Mouse (Mus musculus) hindbrain, embryonic 16.5 days (tissue): Measurements from ENCODE around the gene Il1r1. TPM values are rescaled to one million over a fixed set of nuclear protein-coding genes. Genes with fewer than 3 reads are reported as not detected.

Experiments
- ATAC-seq: fragments of 200-750 bp; cut with Nextera tagmentation; 2 replicates; pipeline ENCODE4 v1.8.0; 2017; ENCODE audit warnings: moderate TSS enrichment, moderate library complexity
- H3K27ac ChIP-seq: fragments of 300-500 bp; sonication (generic); 2 replicates; pipeline ENCODE4 v1.5.1; 2014; ENCODE audit warnings: low read depth, mild to moderate bottlenecking, control low read depth, low read length, moderate library complexity
- H3K27me3 ChIP-seq: fragments of 300-500 bp; sonication (generic); replicated peaks from 2 replicates; pipeline ENCODE4 v1.6.1; 2014; ENCODE audit warnings: low read length; ENCODE audit not compliant: control insufficient read depth, insufficient read depth
- H3K36me3 ChIP-seq: fragments of 300-500 bp; sonication (generic); 2 replicates; pipeline ENCODE4 v1.6.1; 2014; ENCODE audit warnings: mild to moderate bottlenecking, low read length, moderate library complexity, mixed read lengths; ENCODE audit not compliant: control insufficient read depth, insufficient read depth
- H3K4me1 ChIP-seq: fragments of 300-500 bp; sonication (generic); 2 replicates; pipeline ENCODE4 v1.6.1; 2014; ENCODE audit warnings: low read depth, low read length; ENCODE audit not compliant: control insufficient read depth, insufficient read depth
- H3K4me2 ChIP-seq: fragments of 300-500 bp; sonication (generic); 2 replicates; pipeline ENCODE4 v1.6.1; 2014; ENCODE audit warnings: mild to moderate bottlenecking, low read length, control low read depth, moderate library complexity
- H3K4me3 ChIP-seq: fragments of 300-500 bp; sonication (generic); 2 replicates; pipeline ENCODE4 v1.5.1; 2014; ENCODE audit warnings: mild to moderate bottlenecking, low read length, control low read depth, moderate library complexity
- H3K9ac ChIP-seq: fragments of 300-500 bp; sonication (generic); 2 replicates; pipeline ENCODE4 v1.6.1; 2014; ENCODE audit warnings: low read depth, mild to moderate bottlenecking, control low read depth, low read length, moderate library complexity
- H3K9me3 ChIP-seq: fragments of 300-500 bp; sonication (generic); 2 replicates; pipeline ENCODE4 v1.6.1; 2014; ENCODE audit warnings: mild to moderate bottlenecking, low read length, moderate library complexity; ENCODE audit not compliant: control insufficient read depth
- WGBS: fragments of 180-500 bp; shearing (Covaris S2); extraction: QIAGEN DNeasy Blood & Tissue Kit; methylation state at CpG from one replicate; pipeline ENCODE4 v1.1.7; 2014; 5-methylcytosine and 5-hydroxymethylcytosine counted together
- polyA plus RNA-seq: library from polyadenylated mRNA; unstranded; fragments of >200 nt; fragmentation: Nextera tagmentation; extraction: Ambion mirVana; gene quantifications from 2 replicates; pipeline ENCODE4 v1.2.1, GENCODE M21; 2015

Il1r1 gene
- polyA plus RNA-seq, 1 experiment from 2014 or later, result 0.75 TPM

- WGBS, result 88% methylated on average over 3 of the region's 3 CpGs
- Histone ChIP-seq H3K36me3 (no peaks in the 10 kb centered on the region), H3K4me2 (no peak overlapping the region), H3K4me1 (peaks cover 9% of the 10 kb centered on the region; the same call in 1 of the 2 replicates), H3K4me3 (no peak overlapping the region), H3K9ac (no peak overlapping the region), H3K27ac (no peak overlapping the region), H3K9me3 (no peaks in the 10 kb centered on the region), H3K27me3 (peaks cover 13% of the 10 kb centered on the region)
- ATAC-seq, result no peak
Measured at GRCm38 (mm10) chr1:40327604-40328003, 102.7 kb downstream of the Il1r1 start.

GRCm38 (mm10) chr1:40329526-40329925 is 104.6 kb downstream of the Il1r1 start:
- Histone ChIP-seq H3K27me3 (peaks cover 11% of the 10 kb centered on the region), H3K4me2 (no peak overlapping the region), H3K9me3 (no peaks in the 10 kb centered on the region), H3K9ac (no peak overlapping the region), H3K36me3 (no peaks in the 10 kb centered on the region), H3K4me3 (no peak overlapping the region), H3K4me1 (peaks cover 9% of the 10 kb centered on the region; the same call in 1 of the 2 replicates), H3K27ac (no peak overlapping the region)
- no peak for ATAC-seq
- 77% methylated on average over 1 of the region's 1 CpGs for WGBS

- WGBS, result 88% methylated on average over 8 of the region's 8 CpGs
Measured at GRCm38 (mm10) chr1:40330181-40330580, 105.3 kb downstream of the Il1r1 start.

GRCm38 (mm10) chr1:40339346-40339745 is 114.5 kb downstream of the Il1r1 start:
- Histone ChIP-seq H3K36me3 (no peaks in the 10 kb centered on the region), H3K4me3 (no peak overlapping the region), H3K9ac (no peak overlapping the region), H3K27me3 (no peaks in the 10 kb centered on the region), H3K4me1 (no peaks in the 10 kb centered on the region), H3K9me3 (no peaks in the 10 kb centered on the region), H3K4me2 (no peak overlapping the region), H3K27ac (no peak overlapping the region)
- ATAC-seq, result no peak
- 92% methylated on average over 1 of the region's 1 CpGs for WGBS

More at GRCm38 (mm10) chr1:40330181-40330580, 105.3 kb downstream of the Il1r1 start:
- ATAC-seq, result no peak
- Histone ChIP-seq H3K9me3 (no peaks in the 10 kb centered on the region), H3K27me3 (peaks cover 11% of the 10 kb centered on the region), H3K4me1 (peaks cover 8% of the 10 kb centered on the region; the same call in 1 of the 2 replicates), H3K4me3 (no peak overlapping the region), H3K9ac (no peak overlapping the region), H3K27ac (no peak overlapping the region), H3K36me3 (no peaks in the 10 kb centered on the region), H3K4me2 (no peak overlapping the region)

- Histone ChIP-seq H3K4me3 (no peak overlapping the region), H3K4me1 (no peaks in the 10 kb centered on the region), H3K9ac (no peak overlapping the region), H3K4me2 (no peak overlapping the region), H3K36me3 (no peaks in the 10 kb centered on the region), H3K27ac (no peak overlapping the region), H3K9me3 (no peaks in the 10 kb centered on the region), H3K27me3 (no peaks in the 10 kb centered on the region)
- ATAC-seq, result no peak
- 87% methylated on average over 4 of the region's 4 CpGs for WGBS
Measured at GRCm38 (mm10) chr1:40340102-40340501, 115.2 kb downstream of the Il1r1 start.

GRCm38 (mm10) chr1:40352158-40352903 is 127.5 kb downstream of the Il1r1 start:
- WGBS, result 81% methylated on average over 4 of the region's 4 CpGs
- no peak for ATAC-seq
- Histone ChIP-seq H3K9ac (no peak overlapping the region), H3K4me1 (no peaks in the 10 kb centered on the region), H3K36me3 (no peaks in the 10 kb centered on the region), H3K9me3 (no peaks in the 10 kb centered on the region), H3K27ac (no peak overlapping the region), H3K4me3 (no peak overlapping the region), H3K27me3 (no peaks in the 10 kb centered on the region), H3K4me2 (no peak overlapping the region)

- Histone ChIP-seq H3K36me3 (no peaks in the 10 kb centered on the region), H3K4me1 (no peaks in the 10 kb centered on the region), H3K27me3 (no peaks in the 10 kb centered on the region), H3K4me3 (no peak overlapping the region), H3K9me3 (no peaks in the 10 kb centered on the region), H3K27ac (no peak overlapping the region), H3K4me2 (no peak overlapping the region), H3K9ac (no peak overlapping the region)
- WGBS, result 59% methylated on average over 2 of the region's 2 CpGs
- no peak for ATAC-seq
Measured at GRCm38 (mm10) chr1:40352904-40353286, 128.0 kb downstream of the Il1r1 start.

- no peaks in the 10 kb centered on the region; the same call in 1 of the 2 replicates for H3K27me3 ChIP-seq
- no peak overlapping the region for H3K4me2 ChIP-seq
- no peak for ATAC-seq
- no peaks in the 10 kb centered on the region for H3K9me3 ChIP-seq
- 89% methylated on average over 3 of the region's 3 CpGs for WGBS
- H3K27ac ChIP-seq, result no peak overlapping the region
- H3K9ac ChIP-seq, result no peak overlapping the region
- H3K36me3 ChIP-seq, result no peaks in the 10 kb centered on the region
- H3K4me1 ChIP-seq, result no peaks in the 10 kb centered on the region
- no peak overlapping the region for H3K4me3 ChIP-seq
Measured at GRCm38 (mm10) chr1:40354665-40355064, 129.8 kb downstream of the Il1r1 start.

- 91% methylated on average over 4 of the region's 4 CpGs for WGBS
- Histone ChIP-seq H3K4me3 (no peak overlapping the region), H3K36me3 (no peaks in the 10 kb centered on the region), H3K9me3 (no peaks in the 10 kb centered on the region), H3K4me1 (no peaks in the 10 kb centered on the region), H3K27ac (no peak overlapping the region), H3K27me3 (no peaks in the 10 kb centered on the region; the same call in 1 of the 2 replicates), H3K9ac (no peak overlapping the region), H3K4me2 (no peak overlapping the region)
- no peak for ATAC-seq
Measured at GRCm38 (mm10) chr1:40355431-40355843, 130.6 kb downstream of the Il1r1 start.
